Mouse (Mus musculus) stomach, embryonic 15.5 days (tissue): ENCODE measurements around the gene Omd. TPM values are rescaled to one million over a fixed set of nuclear protein-coding genes. Genes with fewer than 3 reads are reported as not detected.

Experiments
- ATAC-seq: fragments of 200-750 bp; cut with Nextera tagmentation; 2 replicates; pipeline ENCODE4 v1.8.0; 2017; ENCODE audit warnings: low read depth, moderate number of reproducible peaks, moderate TSS enrichment; ENCODE audit not compliant: insufficient read depth, low FRiP score
- H3K27ac ChIP-seq: fragments of 300-500 bp; sonication (generic); 2 replicates; pipeline ENCODE4 v1.5.1; 2015; ENCODE audit warnings: mild to moderate bottlenecking, inconsistent platforms
- H3K27me3 ChIP-seq: fragments of 300-500 bp; sonication (generic); replicated peaks from 2 replicates; pipeline ENCODE4 v1.6.1; 2015; ENCODE audit warnings: inconsistent platforms
- H3K36me3 ChIP-seq: fragments of 300-500 bp; sonication (generic); 2 replicates; pipeline ENCODE4 v1.6.1; 2015; ENCODE audit warnings: inconsistent platforms
- H3K4me1 ChIP-seq: fragments of 300-500 bp; sonication (generic); 2 replicates; pipeline ENCODE4 v1.6.1; 2015; ENCODE audit warnings: inconsistent platforms
- H3K4me2 ChIP-seq: fragments of 300-500 bp; sonication (generic); 2 replicates; pipeline ENCODE4 v1.6.1; 2015; ENCODE audit warnings: mild to moderate bottlenecking, inconsistent platforms
- H3K4me3 ChIP-seq: fragments of 300-500 bp; sonication (generic); replicated peaks from 2 replicates; pipeline ENCODE4 v1.5.1; 2015; ENCODE audit warnings: inconsistent platforms
- H3K9ac ChIP-seq: fragments of 300-500 bp; sonication (generic); 2 replicates; pipeline ENCODE4 v1.6.1; 2015; ENCODE audit warnings: inconsistent platforms
- H3K9me3 ChIP-seq: fragments of 300-500 bp; sonication (generic); 2 replicates; pipeline ENCODE4 v1.6.1; 2016; ENCODE audit warnings: inconsistent platforms
- WGBS: fragments of 180-500 bp; shearing (Covaris S2); methylation state at CpG from one replicate; pipeline ENCODE4 v1.1.7; 2015; 5-methylcytosine and 5-hydroxymethylcytosine counted together
- polyA plus RNA-seq: library from polyadenylated mRNA; unstranded; fragments of >200 nt; fragmentation: Nextera tagmentation; extraction: Ambion mirVana; gene quantifications from 2 replicates; pipeline ENCODE4 v1.2.1, GENCODE M21; 2015

Gene Omd
- 0.81 and 0.90 TPM in 2 replicates for polyA plus RNA-seq

- Histone ChIP-seq H3K27me3 (no peaks in the 10 kb centered on the region), H3K4me3 (no peak within 1 kb of the TSS), H3K4me1 (no peaks in the 10 kb centered on the region), H3K27ac (peak within 1 kb of the TSS; percentile 90), H3K9ac (no peak within 1 kb of the TSS), H3K36me3 (no peaks in the 10 kb centered on the region), H3K4me2 (peak within 1 kb of the TSS; percentile 19; the same call in 1 of the 2 replicates), H3K9me3 (no peaks in the 10 kb centered on the region)
- peak; percentile 53; the same call in 1 of the 2 replicates for ATAC-seq
- WGBS, result 38% methylated on average over 8 of the region's 8 CpGs
Measured at GRCm38 (mm10) chr13:49581541-49582530, at the start of gene Omd. Gene Omd (plus strand): TSS chr13:49582462.

- no peak overlapping the region for H3K9ac ChIP-seq
- H3K4me3 ChIP-seq, result no peak overlapping the region
- H3K4me2 ChIP-seq, result no peak overlapping the region
- no peaks in the 10 kb centered on the region for H3K36me3 ChIP-seq
- ATAC-seq, result no peak
- H3K9me3 ChIP-seq, result no peaks in the 10 kb centered on the region
- H3K27ac ChIP-seq, result no peak overlapping the region
- 88% methylated on average over 1 of the region's 1 CpGs for WGBS
- H3K27me3 ChIP-seq, result no peaks in the 10 kb centered on the region
- H3K4me1 ChIP-seq, result no peaks in the 10 kb centered on the region
Measured at GRCm38 (mm10) chr13:49536946-49537345, 45.3 kb upstream of the Omd start.

- Histone ChIP-seq H3K4me2 (no peak overlapping the region), H3K4me1 (peaks cover 1% of the 10 kb centered on the region; the same call in 1 of the 2 replicates), H3K27me3 (no peaks in the 10 kb centered on the region), H3K9me3 (no peaks in the 10 kb centered on the region), H3K27ac (peak overlapping the region; percentile 48; the same call in 1 of the 2 replicates), H3K36me3 (no peaks in the 10 kb centered on the region), H3K4me3 (no peak overlapping the region), H3K9ac (no peak overlapping the region)
- ATAC-seq, result no peak
- WGBS, result 54% methylated on average over 1 of the region's 1 CpGs
Measured at GRCm38 (mm10) chr13:49538693-49539092, 43.6 kb upstream of the Omd start.

GRCm38 (mm10) chr13:49544279-49544678, 38.0 kb upstream of the Omd start, which contains the start of gene Aspn:
Gene Aspn (plus strand): TSS chr13:49544443.
- H3K27ac ChIP-seq, result peak within 1 kb of the TSS; percentile 73
- H3K4me2 ChIP-seq, result no peak within 1 kb of the TSS
- H3K4me1 ChIP-seq, result peaks cover 3% of the 10 kb centered on the region; the same call in 1 of the 2 replicates
- ATAC-seq, result peak; percentile 63; the same call in 1 of the 2 replicates
- no peaks in the 10 kb centered on the region for H3K27me3 ChIP-seq
- H3K36me3 ChIP-seq, result no peaks in the 10 kb centered on the region
- H3K9ac ChIP-seq, result no peak within 1 kb of the TSS
- 49% methylated on average over 3 of the region's 3 CpGs for WGBS
- no peak within 1 kb of the TSS for H3K4me3 ChIP-seq
- no peaks in the 10 kb centered on the region for H3K9me3 ChIP-seq

GRCm38 (mm10) chr13:49545646-49546045, 36.6 kb upstream of the Omd start:
- Histone ChIP-seq H3K27me3 (no peaks in the 10 kb centered on the region), H3K9ac (no peak overlapping the region), H3K36me3 (no peaks in the 10 kb centered on the region), H3K9me3 (no peaks in the 10 kb centered on the region), H3K4me1 (peaks cover 3% of the 10 kb centered on the region; the same call in 1 of the 2 replicates), H3K27ac (peak overlapping the region; percentile 73), H3K4me2 (peak overlapping the region; percentile 9; the same call in 1 of the 2 replicates), H3K4me3 (peak overlapping the region; percentile 11; the same call in 1 of the 2 replicates)
- peak; percentile 61; the same call in 1 of the 2 replicates for ATAC-seq
- whole genome bisulfite sequencing, result 32% methylated on average over 3 of the region's 3 CpGs

GRCm38 (mm10) chr13:49546517-49546916, 35.7 kb upstream of the Omd start:
- Histone ChIP-seq H3K4me2 (peak overlapping the region; percentile 19; the same call in 1 of the 2 replicates), H3K36me3 (no peaks in the 10 kb centered on the region), H3K4me3 (peak overlapping the region; percentile 8; the same call in 1 of the 2 replicates), H3K27me3 (no peaks in the 10 kb centered on the region), H3K27ac (peak overlapping the region; percentile 73; the same call in 1 of the 2 replicates), H3K9me3 (no peaks in the 10 kb centered on the region), H3K4me1 (peaks cover 3% of the 10 kb centered on the region; the same call in 1 of the 2 replicates), H3K9ac (no peak overlapping the region)
- 53% methylated on average over 1 of the region's 1 CpGs for WGBS
- peak; percentile 56; the same call in 1 of the 2 replicates for ATAC-seq

- H3K4me3 ChIP-seq, result no peak overlapping the region
- no peak overlapping the region for H3K9ac ChIP-seq
- H3K4me2 ChIP-seq, result no peak overlapping the region
- peaks cover 3% of the 10 kb centered on the region; the same call in 1 of the 2 replicates for H3K4me1 ChIP-seq
- no peaks in the 10 kb centered on the region for H3K9me3 ChIP-seq
- no peak for ATAC-seq
- WGBS, result 79% methylated on average over 1 of the region's 1 CpGs
- H3K27ac ChIP-seq, result peak overlapping the region; percentile 46; the same call in 1 of the 2 replicates
- no peaks in the 10 kb centered on the region for H3K36me3 ChIP-seq
- H3K27me3 ChIP-seq, result no peaks in the 10 kb centered on the region
Measured at GRCm38 (mm10) chr13:49547563-49548150, 34.6 kb upstream of the Omd start.

GRCm38 (mm10) chr13:49549616-49550015, 32.6 kb upstream of the Omd start:
- 84% methylated on average over 3 of the region's 3 CpGs for WGBS
- Histone ChIP-seq H3K27me3 (no peaks in the 10 kb centered on the region), H3K4me3 (no peak overlapping the region), H3K27ac (no peak overlapping the region), H3K36me3 (no peaks in the 10 kb centered on the region), H3K9me3 (no peaks in the 10 kb centered on the region), H3K4me2 (no peak overlapping the region), H3K4me1 (no peaks in the 10 kb centered on the region), H3K9ac (no peak overlapping the region)
- ATAC-seq, result no peak

- Histone ChIP-seq H3K9ac (no peak overlapping the region), H3K27ac (no peak overlapping the region), H3K9me3 (no peaks in the 10 kb centered on the region), H3K4me2 (no peak overlapping the region), H3K4me3 (no peak overlapping the region), H3K36me3 (no peaks in the 10 kb centered on the region), H3K27me3 (no peaks in the 10 kb centered on the region), H3K4me1 (no peaks in the 10 kb centered on the region)
- WGBS, result 79% methylated on average over 5 of the region's 5 CpGs
- no peak for ATAC-seq
Measured at GRCm38 (mm10) chr13:49554519-49554918, 27.7 kb upstream of the Omd start.

- Histone ChIP-seq H3K4me1 (no peaks in the 10 kb centered on the region), H3K27me3 (no peaks in the 10 kb centered on the region), H3K4me2 (no peak overlapping the region), H3K36me3 (no peaks in the 10 kb centered on the region), H3K9me3 (no peaks in the 10 kb centered on the region), H3K27ac (no peak overlapping the region), H3K4me3 (no peak overlapping the region), H3K9ac (no peak overlapping the region)
- 69% methylated on average over 1 of the region's 1 CpGs for WGBS
- no peak for ATAC-seq
Measured at GRCm38 (mm10) chr13:49556203-49556602, 26.1 kb upstream of the Omd start.

- Histone ChIP-seq H3K27me3 (no peaks in the 10 kb centered on the region), H3K27ac (no peak overlapping the region), H3K4me3 (no peak overlapping the region), H3K4me1 (no peaks in the 10 kb centered on the region), H3K9me3 (no peaks in the 10 kb centered on the region), H3K36me3 (no peaks in the 10 kb centered on the region), H3K9ac (no peak overlapping the region), H3K4me2 (no peak overlapping the region)
- ATAC-seq, result no peak
- WGBS, result 54% methylated on average over 1 of the region's 1 CpGs
Measured at GRCm38 (mm10) chr13:49556924-49557323, 25.3 kb upstream of the Omd start.
